Mouse (Mus musculus) small intestine, adult 2 months (tissue): ENCODE results near the gene Rc3h2. TPM values are rescaled to one million over a fixed set of nuclear protein-coding genes. Genes with fewer than 3 reads are reported as not detected.

ENCODE experiments used
- H3K27ac ChIP-seq: fragments of 200-500 bp; 2 replicates; pipeline ENCODE4 v1.5.1; 2012; ENCODE audit warnings: low read depth, low read length, control low read depth, inconsistent platforms; ENCODE audit not compliant: insufficient read depth
- H3K27me3 ChIP-seq: fragments of 200-500 bp; 2 replicates; pipeline ENCODE4 v1.6.1; 2012; ENCODE audit warnings: mild to moderate bottlenecking, moderate library complexity, low read length, inconsistent platforms; ENCODE audit not compliant: control insufficient read depth, insufficient read depth
- H3K36me3 ChIP-seq: fragments of 200-500 bp; 2 replicates; pipeline ENCODE4 v1.6.1; 2012; ENCODE audit warnings: mild to moderate bottlenecking, low read length, control low read depth, inconsistent platforms; ENCODE audit not compliant: control insufficient read depth, insufficient read depth
- H3K4me1 ChIP-seq: fragments of 200-500 bp; 2 replicates; pipeline ENCODE4 v1.6.1; 2012; ENCODE audit warnings: low read length, inconsistent platforms, mixed read lengths; ENCODE audit not compliant: control insufficient read depth, insufficient read depth, insufficient read length
- H3K4me3 ChIP-seq: fragments of 200-500 bp; 2 replicates; pipeline ENCODE4 v1.5.1; 2012; ENCODE audit warnings: low read depth, mild to moderate bottlenecking, control low read depth, inconsistent platforms, low read length, moderate library complexity
- CTCF ChIP-seq: fragments of 200-500 bp; IDR thresholded peaks from 2 replicates; pipeline ENCODE4 v1.5.1; 2012; ENCODE audit warnings: low read depth, mild to moderate bottlenecking, control low read depth, inconsistent platforms, low read length, moderate library complexity, mixed read lengths; ENCODE audit not compliant: insufficient replicate concordance, insufficient read length; ENCODE audit errors: extremely low read depth
- POLR2A ChIP-seq: fragments of 200-500 bp; IDR thresholded peaks from 2 replicates; pipeline ENCODE4 v1.6.1; 2012; ENCODE audit warnings: low read depth, mild to moderate bottlenecking, control low read depth, inconsistent platforms, low read length, moderate library complexity
- WGBS: fragments of 180-500 bp; shearing (Covaris S2); methylation state at CpG from one replicate; pipeline ENCODE4 v1.1.7; 2018; 5-methylcytosine and 5-hydroxymethylcytosine counted together
- polyA plus RNA-seq: library from polyadenylated mRNA; depleted of rRNA; stranded (reverse); fragments of >200 nt; gene quantifications from 2 replicates; pipeline ENCODE4 v1.2.3, GENCODE M21; 2012

Rc3h2 gene
- polyA plus RNA-seq, 1 experiment = 2.7 TPM

- peak overlapping the region; percentile 81 for H3K27ac ChIP-seq
- 20% methylated on average over 7 of the region's 7 CpGs for WGBS
- H3K4me1 ChIP-seq = peaks cover 2% of the 10 kb centered on the region; the same call in 1 of the 2 replicates
- no peaks in the 10 kb centered on the region for H3K27me3 ChIP-seq
- peak overlapping the region; percentile 30; the same call in 1 of the 2 replicates for H3K4me3 ChIP-seq
- H3K36me3 ChIP-seq = peaks cover 18% of the 10 kb centered on the region
- TF ChIP-seq CTCF (no peak), POLR2A (no peak)
These were observed 8.9 kb upstream of the Rc3h2 start for GRCm38 (mm10) chr2:37431609-37432008.

- H3K36me3 ChIP-seq = peaks cover 15% of the 10 kb centered on the region
- H3K27me3 ChIP-seq = no peaks in the 10 kb centered on the region
- WGBS = under 1% methylated on average over 38 of the region's 38 CpGs
- peak overlapping the region; percentile 82 for H3K4me3 ChIP-seq
- H3K27ac ChIP-seq = peak overlapping the region; percentile 91
- peaks cover 2% of the 10 kb centered on the region; the same call in 1 of the 2 replicates for H3K4me1 ChIP-seq
- no peak for TF ChIP-seq CTCF
- peak; percentile 54; the same call in 1 of the 2 replicates for TF ChIP-seq POLR2A
These were observed 8.1 kb upstream of the Rc3h2 start for GRCm38 (mm10) chr2:37430593-37431464.

- Histone ChIP-seq H3K27ac (no peak overlapping the region), H3K36me3 (peaks cover 7% of the 10 kb centered on the region), H3K4me3 (no peak overlapping the region), H3K4me1 (no peaks in the 10 kb centered on the region), H3K27me3 (no peaks in the 10 kb centered on the region)
- TF ChIP-seq POLR2A (no peak), CTCF (no peak)
- WGBS = 44% methylated on average over 3 of the region's 3 CpGs
These were observed 968 bp upstream of the Rc3h2 start for GRCm38 (mm10) chr2:37423671-37424070.

- Histone ChIP-seq H3K27ac (peak overlapping the region; percentile 8; the same call in 1 of the 2 replicates), H3K4me1 (no peaks in the 10 kb centered on the region), H3K36me3 (peaks cover 2% of the 10 kb centered on the region; the same call in 1 of the 2 replicates), H3K27me3 (no peaks in the 10 kb centered on the region), H3K4me3 (peak overlapping the region; percentile 93)
- WGBS = under 1% methylated on average over 3 of the region's 3 CpGs
- TF ChIP-seq POLR2A = no peak
- no peak for TF ChIP-seq CTCF
These were observed 800 bp downstream of the Rc3h2 start for GRCm38 (mm10) chr2:37421903-37422302.

GRCm38 (mm10) chr2:37395539-37395938, 27.2 kb downstream of the Rc3h2 start:
- TF ChIP-seq CTCF (no peak), POLR2A (no peak)
- Histone ChIP-seq H3K27ac (no peak overlapping the region), H3K27me3 (no peaks in the 10 kb centered on the region), H3K4me1 (no peaks in the 10 kb centered on the region), H3K36me3 (peaks cover 25% of the 10 kb centered on the region), H3K4me3 (no peak overlapping the region)
- 15% methylated on average over 1 of the region's 1 CpGs for WGBS

- H3K4me1 ChIP-seq = no peaks in the 10 kb centered on the region
- no peaks in the 10 kb centered on the region for H3K27me3 ChIP-seq
- TF ChIP-seq CTCF (no peak), POLR2A (no peak)
- H3K4me3 ChIP-seq = no peak overlapping the region
- no peak overlapping the region for H3K27ac ChIP-seq
- WGBS = 93% methylated on average over 9 of the region's 9 CpGs
- H3K36me3 ChIP-seq = peaks cover 30% of the 10 kb centered on the region
These were observed 39.8 kb downstream of the Rc3h2 start for GRCm38 (mm10) chr2:37382921-37383320.

- Histone ChIP-seq H3K27ac (no peak overlapping the region), H3K4me1 (no peaks in the 10 kb centered on the region), H3K4me3 (no peak overlapping the region), H3K27me3 (no peaks in the 10 kb centered on the region), H3K36me3 (peaks cover 38% of the 10 kb centered on the region)
- whole genome bisulfite sequencing = 61% methylated on average over 2 of the region's 2 CpGs
- TF ChIP-seq POLR2A (no peak), CTCF (peak; percentile 56; the same call in 1 of the 2 replicates)
These were observed 42.5 kb downstream of the Rc3h2 start for GRCm38 (mm10) chr2:37380189-37380588.
